Mouse (Mus musculus) urinary bladder, postnatal 25 days (tissue): ENCODE results near the gene Il9r.

Experiments used
- DNase-seq: peaks from one replicate; pipeline ENCODE4 v3.0.0; 2022; ENCODE audit warnings: low spot score

Gene Il9r

GRCm38 (mm10) chr11:32198256-32198955, 1.7 kb downstream of the Il9r start:
- no peak for DNase-seq

- DNase-seq, result no peak
Measured at GRCm38 (mm10) chr11:32197766-32198165, 2.3 kb downstream of the Il9r start.

- no peak for DNase-seq
Measured at GRCm38 (mm10) chr11:32196727-32197126, 3.4 kb downstream of the Il9r start.

- DNase-seq, result no peak
Measured at GRCm38 (mm10) chr11:32195867-32196540, 4.1 kb downstream of the Il9r start.

GRCm38 (mm10) chr11:32194626-32195025, 5.5 kb downstream of the Il9r start:
- DNase-seq, result no peak

GRCm38 (mm10) chr11:32194086-32194485, 6.0 kb downstream of the Il9r start:
- DNase-seq, result no peak

GRCm38 (mm10) chr11:32193156-32193555, 6.9 kb downstream of the Il9r start:
- no peak for DNase-seq

GRCm38 (mm10) chr11:32190603-32191110, 9.4 kb downstream of the Il9r start:
- no peak for DNase-seq

- no peak for DNase-seq
Measured at GRCm38 (mm10) chr11:32190119-32190518, 10.0 kb downstream of the Il9r start.

- no peak for DNase-seq
Measured at GRCm38 (mm10) chr11:32189434-32189833, 10.6 kb downstream of the Il9r start.

GRCm38 (mm10) chr11:32188881-32189280, 11.2 kb downstream of the Il9r start:
- DNase-seq, result no peak

GRCm38 (mm10) chr11:32187256-32187655, 12.8 kb downstream of the Il9r start:
- DNase-seq, result no peak

- DNase-seq, result no peak
Measured at GRCm38 (mm10) chr11:32186031-32186430, 14.0 kb downstream of the Il9r start.

GRCm38 (mm10) chr11:32184469-32184868, 15.6 kb downstream of the Il9r start:
- DNase-seq, result no peak

GRCm38 (mm10) chr11:32181973-32182868, 17.9 kb downstream of the Il9r start:
- peak; percentile 83 for DNase-seq

- no peak for DNase-seq
Measured at GRCm38 (mm10) chr11:32181246-32181645, 18.8 kb downstream of the Il9r start.

- no peak for DNase-seq
Measured at GRCm38 (mm10) chr11:32178506-32178905, 21.6 kb downstream of the Il9r start.

- no peak for DNase-seq
Measured at GRCm38 (mm10) chr11:32166683-32167082, 33.4 kb downstream of the Il9r start.

GRCm38 (mm10) chr11:32161922-32162804, 37.9 kb downstream of the Il9r start:
- peak; percentile 73 for DNase-seq

GRCm38 (mm10) chr11:32161500-32161899, 38.6 kb downstream of the Il9r start:
- peak; percentile 18 for DNase-seq

- no peak for DNase-seq
Measured at GRCm38 (mm10) chr11:32160341-32160740, 39.7 kb downstream of the Il9r start.
